ENCODE assay signal across 9 mouse cellular contexts in genomic region chr2:21269989-21270846, GRCm38 (mm10).
DNase-seq lines count a peak whose midpoint lies in the region; ATAC-seq lines count a peak whose summit lies in the region.
"Had no signal": no experiment of that assay in that cellular context is flagged by ENCODE, and none has a peak within 500 bp of the region (broad histone marks: within the 10 kb centered on the region; RNA-seq: fewer than 3 reads in every experiment).

No protein-coding gene starts in this region.

- H3K4me2 ChIP-seq in intestine, embryonic 15.5 days (replicated peaks), result no peak overlapping the region

- no peak for DNase-seq in frontal cortex, postnatal 14 days (ENCODE audit: low spot score in 2 of 2)
- DNase-seq in right cerebral cortex, postnatal 4 days, result peak; percentile 34
- no peak for DNase-seq in right cerebral cortex, adult 2 months (ENCODE audit: low spot score in 2 of 2)
- peak; percentile 41 for DNase-seq in kidney, postnatal 10 days
- DNase-seq in ovary, postnatal 36 days (ENCODE audit: low spot score), result no peak
- no peak for DNase-seq in layer of hippocampus, postnatal 25 days (ENCODE audit: extremely low spot score in 1 of 2, low spot score in 1 of 2)

- peak; percentile 55 for ATAC-seq in frontal cortex, adult (ENCODE audit: low TSS enrichment)
- ATAC-seq in intestine, embryonic 15.5 days, result no peak

- H3K9me3 ChIP-seq in intestine, embryonic 15.5 days, result no peaks in the 10 kb centered on the region

- WGBS in intestine, embryonic 15.5 days, result 75% methylated on average over 12 of the region's 12 CpGs

- no peak overlapping the region for H3K9ac ChIP-seq in intestine, embryonic 15.5 days

- no peaks in the 10 kb centered on the region for H3K27me3 ChIP-seq in intestine, embryonic 15.5 days (replicated peaks)

- H3K27ac ChIP-seq in intestine, embryonic 15.5 days, result no peak overlapping the region

- H3K36me3 ChIP-seq in intestine, embryonic 15.5 days, result no peaks in the 10 kb centered on the region

- no peak overlapping the region for H3K4me3 ChIP-seq in intestine, embryonic 15.5 days (replicated peaks)
- H3K4me3 ChIP-seq: myocyte had no signal

- H3K4me1 ChIP-seq in intestine, embryonic 15.5 days (replicated peaks), result no peaks in the 10 kb centered on the region

Comparison
In these comparisons a context has a peak if more than half of its experiments do, and no peak if none do; other contexts are left out.
1. DNase-seq: peak in right cerebral cortex, postnatal 4 days (single experiment) and kidney, postnatal 10 days (single experiment); none in frontal cortex, postnatal 14 days (0 of 2), right cerebral cortex, adult 2 months (0 of 2), ovary, postnatal 36 days (single experiment) and layer of hippocampus, postnatal 25 days (0 of 2).